Mouse (Mus musculus) gastrocnemius, postnatal 4 days (tissue): ENCODE measurements around the gene Hspa1l. TPM values are rescaled to one million over a fixed set of nuclear protein-coding genes. Genes with fewer than 3 reads are reported as not detected.
"Not testable (repeated sequence)": the region's sequence is repeated elsewhere in the genome, so short reads cannot be mapped to it uniquely, and the experiment has no call there.

Experiments
- DNase-seq, 2 experiments: peaks; one replicate each; pipeline ENCODE4 v3.0.0; 2021 to 2022; ENCODE audit warnings: low spot score in 2 of 2, mixed read lengths in 2 of 2
- long read RNA-seq, 2 experiments: library from polyadenylated mRNA; stranded (forward); transcript quantifications; one replicate each; pipeline ENCODE4 v2.0.0; 2021
- total RNA-seq, 2 experiments: library from RNA; stranded (reverse); gene quantifications; 2 replicates each; pipeline ENCODE4 v1.2.3; 2021

Gene Hspa1l
- 1 to 10 TPM; 5.8 to 6.1 TPM for total RNA-seq
- long read RNA-seq, experiment 1, transcript Hspa1l-201 (2 exons, 2,472 nt) = major isoform, 8 of 12 reads
- long read RNA-seq, experiment 1, partial matches to known transcripts = 4 of 12 reads
- long read RNA-seq, experiment 1, other reads (novel, unspliced or antisense) = 0 of 12 reads
- long read RNA-seq, experiment 2, transcript Hspa1l-201 (2 exons, 2,472 nt) = major isoform, 7 of 11 reads
- long read RNA-seq, experiment 2, partial matches to known transcripts = 2 of 11 reads
- long read RNA-seq, experiment 2, other reads (novel, unspliced or antisense) = 2 of 11 reads

GRCm38 (mm10) chr17:34972069-34972749, at the start of gene Hspa1l, which contains the start of gene Hspa1a:
Gene Hspa1l (plus strand): TSS chr17:34972703.
Gene Hspa1a (minus strand): TSS chr17:34972156.
- DNase-seq = peak; percentile 30 to 64

- no peak for DNase-seq
Observed at GRCm38 (mm10) chr17:34922939-34923338, 49.6 kb upstream of the Hspa1l start.

- no peak for DNase-seq
Observed at GRCm38 (mm10) chr17:34924258-34924657, 48.2 kb upstream of the Hspa1l start.

- no peak for DNase-seq
Observed at GRCm38 (mm10) chr17:34927306-34928019, 45.0 kb upstream of the Hspa1l start.

GRCm38 (mm10) chr17:34928841-34929240, 43.7 kb upstream of the Hspa1l start:
- no peak for DNase-seq

DNA sequence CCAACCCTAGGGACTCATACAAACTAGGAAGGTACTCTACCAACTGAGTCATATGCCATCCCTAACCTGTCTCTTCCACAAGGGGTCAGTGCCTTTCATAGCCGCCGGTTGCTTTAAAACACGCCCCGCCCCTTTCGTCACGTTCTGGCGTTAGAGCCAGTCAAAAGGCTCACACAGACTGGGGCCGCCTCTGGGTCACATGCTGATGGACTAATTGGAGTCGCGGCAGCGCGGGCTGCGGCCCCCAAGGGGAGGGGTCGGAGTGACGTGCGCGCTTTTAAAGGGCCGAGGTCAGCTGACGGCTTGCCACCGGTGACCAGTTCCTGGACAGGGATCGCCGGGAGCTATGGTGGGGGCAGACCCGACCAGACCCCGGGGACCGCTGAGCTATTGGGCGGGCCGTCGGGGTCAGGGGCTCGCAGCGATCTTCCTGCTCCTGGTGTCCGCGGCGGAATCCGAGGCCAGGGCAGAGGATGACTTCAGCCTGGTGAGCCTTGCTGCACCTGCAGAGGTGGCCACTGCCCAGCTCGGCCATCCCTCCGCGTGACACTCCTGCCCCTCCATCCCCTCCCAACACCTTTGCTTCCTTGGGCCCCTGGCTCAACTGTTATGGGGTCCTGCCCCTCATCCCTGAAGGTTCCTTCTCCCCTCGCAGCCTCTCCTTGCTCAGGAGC, 41.3 kb upstream of the Hspa1l start, which contains the start of gene Neu1:
Gene Neu1 (plus strand): TSS at position 193 of the 674 bp plus-strand sequence.
- DNase-seq = peak; percentile 95 to 99

- no peak for DNase-seq
Observed at GRCm38 (mm10) chr17:34931735-34932098, 40.8 kb upstream of the Hspa1l start.

GRCm38 (mm10) chr17:34932287-34932686, 40.2 kb upstream of the Hspa1l start:
- DNase-seq = no peak

- no peak for DNase-seq
Observed at GRCm38 (mm10) chr17:34934031-34934430, 38.5 kb upstream of the Hspa1l start.

DNA sequence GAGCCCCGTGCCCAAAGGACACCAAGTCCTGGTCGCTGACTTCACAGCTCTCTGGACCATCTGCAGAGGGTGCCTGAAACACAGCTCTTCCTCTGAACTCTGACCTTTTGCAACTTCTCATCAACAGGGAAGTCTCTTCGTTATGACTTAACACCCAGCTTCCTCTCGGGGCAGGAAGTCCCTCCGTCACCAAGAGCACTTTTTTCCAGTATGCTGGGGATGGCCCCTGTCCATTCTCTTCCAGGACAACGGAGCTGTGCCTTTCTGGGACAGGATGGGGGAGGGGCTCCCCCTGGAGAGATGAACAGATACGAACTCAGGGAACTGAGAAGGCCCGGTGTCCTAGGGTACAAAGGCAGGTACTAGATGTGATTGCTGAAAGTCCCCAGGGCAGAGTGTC, 37.7 kb upstream of the Hspa1l start:
- no peak for DNase-seq

DNA sequence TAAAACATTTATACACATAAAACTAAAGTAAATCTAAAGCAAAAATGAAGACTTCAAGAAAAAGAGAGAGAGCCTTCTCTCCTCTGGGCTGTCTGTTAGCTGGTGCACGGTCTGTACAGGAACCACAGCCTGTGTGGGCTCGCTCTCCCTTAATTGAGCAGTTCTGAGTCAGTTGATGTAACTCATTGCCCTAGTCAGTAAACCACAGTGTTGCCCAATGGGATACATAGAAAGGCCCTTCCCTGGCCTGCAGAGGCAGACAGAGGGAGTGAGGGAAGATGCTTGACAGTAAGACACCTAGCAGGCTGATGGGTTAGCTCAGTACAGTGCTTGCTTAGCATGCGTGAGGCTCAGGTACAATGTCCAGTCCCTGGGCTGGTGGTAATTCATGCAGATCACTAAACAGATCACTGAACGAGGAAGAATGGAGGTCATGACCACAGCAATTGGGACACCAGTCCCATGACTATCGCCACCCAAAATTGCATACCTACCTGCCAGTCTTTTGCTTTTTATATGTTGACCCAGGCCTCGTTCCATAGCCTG, 34.5 kb upstream of the Hspa1l start:
- no peak for DNase-seq

DNA sequence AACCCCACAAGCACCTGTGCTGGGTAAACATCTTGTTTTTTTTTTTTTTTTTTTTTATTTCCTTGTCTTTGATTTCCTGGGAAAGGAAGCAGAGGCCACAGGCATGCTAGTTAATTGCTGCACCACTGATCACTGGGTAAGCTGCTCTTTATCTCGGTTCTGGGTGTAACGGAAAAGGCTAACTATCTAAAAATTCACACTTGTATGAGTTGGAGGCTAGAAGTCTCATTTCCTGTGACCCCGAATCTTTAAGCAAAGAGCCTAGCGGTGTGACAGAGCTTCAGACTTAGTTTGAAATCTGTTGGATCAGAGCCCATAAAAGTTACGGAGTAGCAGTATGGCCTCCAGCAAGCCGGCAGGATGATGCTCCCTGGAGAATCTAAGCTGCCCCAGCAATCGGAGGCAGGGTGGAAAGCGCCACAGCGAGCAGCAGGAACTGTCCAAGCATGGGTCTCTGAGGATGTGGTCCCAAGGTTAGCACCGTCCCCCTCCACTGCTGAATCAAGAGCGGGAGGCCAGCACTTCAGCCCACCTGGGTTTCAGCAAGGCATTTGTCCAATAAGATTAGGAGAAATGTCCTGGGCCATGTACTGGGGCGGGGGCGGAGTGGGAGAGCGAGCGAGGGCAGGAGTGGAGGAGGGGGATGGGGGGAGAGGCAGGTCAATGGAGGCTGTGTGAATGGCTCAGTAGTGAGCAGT, 31.0 kb upstream of the Hspa1l start:
- DNase-seq = no peak

DNA sequence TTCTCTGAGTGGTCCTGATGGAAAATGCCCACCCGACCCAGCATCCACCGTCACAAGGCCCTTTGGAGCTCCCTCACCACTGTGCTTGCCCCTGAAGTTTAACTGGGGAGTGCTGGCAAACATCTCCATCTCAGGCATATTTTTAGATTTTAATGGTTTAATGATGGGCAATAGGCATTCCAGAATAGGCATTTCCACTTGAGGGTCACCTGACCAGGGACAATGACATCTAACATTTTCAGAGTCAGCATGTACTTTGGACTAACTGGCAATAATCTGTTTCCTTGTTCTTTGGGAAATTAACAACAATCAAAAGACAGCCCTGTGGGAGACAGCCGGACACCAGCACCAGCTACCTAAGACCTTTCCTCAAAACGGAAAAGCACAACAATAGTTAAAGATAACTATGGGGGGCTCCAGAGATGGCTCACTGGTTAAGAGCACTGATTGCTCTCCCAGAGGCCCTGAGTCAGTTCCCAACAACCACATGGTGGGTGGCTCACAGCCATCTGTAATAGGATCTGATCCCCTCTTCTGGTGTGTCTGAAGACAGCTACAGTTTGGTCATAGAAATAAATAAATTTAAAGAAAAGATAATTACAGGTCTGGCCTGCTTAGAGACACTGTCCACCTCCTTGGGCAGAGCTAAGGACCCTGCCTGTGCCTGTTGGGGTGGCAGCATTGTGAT, 29.2 kb upstream of the Hspa1l start:
- no peak for DNase-seq

DNA sequence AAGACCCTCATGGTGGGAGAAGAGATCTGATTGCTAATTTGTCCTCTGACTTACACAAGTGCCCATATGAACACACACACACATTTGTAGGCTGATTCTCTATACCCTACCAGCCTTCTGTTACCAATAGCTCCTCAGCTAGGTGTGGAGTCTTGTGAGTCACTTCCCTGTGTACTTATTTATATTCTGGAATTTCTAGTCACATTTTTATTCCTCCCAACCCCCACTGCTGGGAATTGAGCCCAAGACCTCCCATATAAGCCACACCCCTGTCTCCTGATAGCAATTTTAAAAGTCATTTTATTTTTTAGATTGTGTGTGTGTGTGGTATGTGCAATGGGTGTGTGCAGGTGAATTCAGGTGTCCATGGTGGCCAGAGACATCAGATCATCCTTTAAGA, 28.1 kb upstream of the Hspa1l start:
- no peak for DNase-seq

- no peak for DNase-seq
Observed at GRCm38 (mm10) chr17:34946486-34947140, 25.9 kb upstream of the Hspa1l start.

- DNase-seq = no peak
Observed at GRCm38 (mm10) chr17:34947606-34948005, 24.9 kb upstream of the Hspa1l start.

- not testable (repeated sequence) for DNase-seq
Observed at GRCm38 (mm10) chr17:34948721-34949552, 23.6 kb upstream of the Hspa1l start.

- no peak for DNase-seq
Observed at GRCm38 (mm10) chr17:34949553-34949969, 22.9 kb upstream of the Hspa1l start.
